Mouse (Mus musculus) liver, adult 2 months (tissue): ENCODE measurements around the gene Fez1.

ENCODE experiments used
- CTCF ChIP-seq: fragments of 200-500 bp; IDR thresholded peaks from 2 replicates; pipeline ENCODE4 v1.5.1; 2011; ENCODE audit warnings: low read depth, low read length, control low read depth
- POLR2A ChIP-seq: fragments of 200-500 bp; IDR thresholded peaks from 2 replicates; pipeline ENCODE4 v1.6.1; 2011; ENCODE audit warnings: low read length, control low read depth; ENCODE audit not compliant: insufficient read depth; ENCODE audit errors: extremely low read depth

- TF ChIP-seq CTCF (no peak), POLR2A (no peak)
Measured at GRCm38 (mm10) chr9:36803386-36803785, 18.3 kb upstream of the Fez1 start.
